Mouse (Mus musculus) brain, embryonic 14.5 days (tissue): ENCODE results near the gene Slc1a7.

ENCODE experiments used
- CTCF ChIP-seq: fragments of 200-500 bp; IDR thresholded peaks from 2 replicates; pipeline ENCODE4 v1.5.1; 2012; ENCODE audit warnings: inconsistent platforms, mild to moderate bottlenecking, moderate library complexity, borderline replicate concordance; ENCODE audit not compliant: insufficient read depth, insufficient read length; ENCODE audit errors: extremely low read depth
- POLR2A ChIP-seq: fragments of 200-500 bp; IDR thresholded peaks from 2 replicates; pipeline ENCODE4 v1.6.1; 2012; ENCODE audit warnings: mild to moderate bottlenecking, inconsistent platforms, borderline replicate concordance; ENCODE audit not compliant: poor library complexity, insufficient read depth, insufficient read length, severe bottlenecking; ENCODE audit errors: extremely low read depth

DNA sequence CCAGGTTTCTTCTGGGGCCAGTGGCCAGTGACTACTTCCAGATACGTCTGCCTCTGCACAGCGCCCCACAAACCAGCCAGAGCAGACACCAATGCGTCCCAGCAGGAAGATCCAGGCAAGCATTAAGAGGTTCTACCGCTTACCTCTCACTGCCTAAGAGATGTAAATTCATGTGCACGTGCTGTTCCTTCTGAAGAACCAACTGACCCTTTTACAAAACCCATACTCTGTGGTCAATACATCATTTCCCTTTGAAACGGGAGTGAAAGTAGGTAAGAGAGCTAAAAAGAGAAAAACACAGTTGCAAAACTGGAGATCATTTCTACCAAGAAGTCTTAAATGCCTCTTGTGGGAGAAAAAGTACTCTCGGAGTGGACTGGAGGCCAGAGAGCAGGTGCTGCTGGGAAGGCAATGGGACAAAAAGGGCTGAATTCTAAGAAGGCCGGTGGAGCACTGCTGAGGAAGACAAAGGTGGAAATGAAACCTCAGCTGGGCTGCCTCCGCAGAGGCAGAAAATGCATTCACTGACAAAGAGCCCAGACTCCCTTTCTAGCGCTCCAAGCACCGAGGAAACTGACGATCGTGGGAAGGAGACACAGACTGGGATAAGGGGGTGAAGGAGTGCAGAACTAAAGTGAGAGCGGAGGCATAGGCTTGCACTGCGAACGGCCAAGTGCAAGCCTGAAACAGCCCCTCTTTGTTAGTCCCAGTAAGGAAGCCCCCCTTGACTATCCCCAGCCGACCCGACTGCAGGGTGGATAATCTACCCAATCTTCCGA, 91.7 kb downstream of the Slc1a7 start:
- TF ChIP-seq CTCF (no peak), POLR2A (no peak)
